Mouse (Mus musculus) kidney, postnatal 14 days (tissue): ENCODE results near the gene Saal1.
"Not testable (repeated sequence)": the region's sequence is repeated elsewhere in the genome, so short reads cannot be mapped to it uniquely, and the experiment has no call there.

ENCODE experiments used
- DNase-seq: peaks from one replicate; pipeline ENCODE4 v3.0.0; 2022; ENCODE audit warnings: mixed read lengths

The Saal1 gene

DNA sequence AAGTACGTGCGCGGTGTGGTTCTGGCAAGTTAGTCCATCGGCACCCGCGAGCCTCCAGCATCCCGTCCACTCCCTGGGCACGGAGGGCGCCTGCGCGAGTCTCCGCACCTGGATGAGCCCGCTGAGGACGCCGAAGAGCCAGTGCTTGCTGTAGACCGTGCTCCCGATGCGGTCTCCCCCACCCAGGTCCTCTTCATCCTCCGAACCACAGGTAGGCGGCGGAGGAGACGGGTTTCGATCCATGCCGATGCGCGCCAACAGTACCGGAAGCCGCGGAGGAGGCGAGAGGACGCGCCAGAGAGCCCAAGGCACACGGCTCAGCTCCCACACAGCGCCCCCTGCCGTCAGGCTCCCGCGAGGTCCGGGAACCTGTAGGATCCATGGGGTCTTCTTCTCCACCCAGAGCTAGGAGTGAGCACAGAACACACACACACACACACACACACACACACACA is at the start of gene Saal1:
TSS of gene Saal1 (minus strand) at position 291 of the 455 bp plus-strand sequence.
- DNase-seq, result peak; percentile 89

GRCm38 (mm10) chr7:46751490-46751889 is 41.0 kb upstream of the Saal1 start, which contains the start of gene Saa2:
TSS of gene Saa2 (plus strand) at chr7:46751790.
- DNase-seq, result no peak

GRCm38 (mm10) chr7:46748459-46748858 is 38.0 kb upstream of the Saal1 start:
- no peak for DNase-seq

GRCm38 (mm10) chr7:46746381-46746780 is 35.9 kb upstream of the Saal1 start:
- DNase-seq, result no peak

- no peak for DNase-seq
Measured at GRCm38 (mm10) chr7:46745816-46746215, 35.3 kb upstream of the Saal1 start.

DNA sequence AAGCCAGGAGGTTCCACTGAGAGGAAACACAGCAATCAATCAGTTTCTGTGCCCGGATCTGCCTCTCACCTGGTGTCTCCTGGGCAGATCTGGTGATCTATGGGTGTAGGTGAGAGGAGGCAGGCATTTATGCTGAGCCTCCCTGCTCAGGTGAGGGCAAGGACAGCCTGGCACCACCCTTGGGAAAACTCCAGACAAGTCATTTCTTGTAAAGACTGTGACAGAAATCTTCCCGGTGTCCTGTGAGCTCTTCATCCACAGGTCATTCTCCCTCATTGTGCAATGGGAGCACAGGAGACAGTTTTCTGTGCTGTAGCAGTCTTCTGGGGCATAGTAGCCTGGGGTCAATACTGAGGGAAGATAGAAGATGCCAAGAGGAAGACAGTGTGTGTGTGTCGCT is 32.4 kb upstream of the Saal1 start, which contains the start of gene Saa1:
TSS of gene Saa1 (minus strand) at position 101 of the 400 bp plus-strand sequence.
- not testable (repeated sequence) for DNase-seq

GRCm38 (mm10) chr7:46740041-46740440 is 29.6 kb upstream of the Saal1 start:
- DNase-seq, result not testable (repeated sequence)

- DNase-seq, result peak; percentile 31
Measured at GRCm38 (mm10) chr7:46738561-46739460, 28.3 kb upstream of the Saal1 start.

DNA sequence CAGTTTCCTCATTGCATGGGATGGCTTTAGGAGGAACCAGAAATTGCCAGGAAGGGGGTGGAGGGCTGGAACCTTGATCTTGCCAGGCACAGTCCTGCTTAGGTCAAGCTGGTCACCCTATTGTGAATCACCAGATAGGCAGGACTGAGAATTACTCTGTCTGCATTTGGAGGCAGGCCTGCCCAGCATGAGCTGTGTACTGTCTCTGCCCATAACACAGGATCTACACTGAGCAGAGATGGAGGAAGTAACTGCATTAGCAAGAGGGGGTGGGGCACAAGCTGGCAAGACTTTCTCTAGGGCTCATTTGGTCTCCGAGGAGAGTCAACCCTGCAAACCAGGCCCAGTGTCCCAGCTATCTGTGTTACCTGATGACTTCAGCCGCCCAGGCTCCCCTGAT is 24.5 kb upstream of the Saal1 start:
- no peak for DNase-seq

DNA sequence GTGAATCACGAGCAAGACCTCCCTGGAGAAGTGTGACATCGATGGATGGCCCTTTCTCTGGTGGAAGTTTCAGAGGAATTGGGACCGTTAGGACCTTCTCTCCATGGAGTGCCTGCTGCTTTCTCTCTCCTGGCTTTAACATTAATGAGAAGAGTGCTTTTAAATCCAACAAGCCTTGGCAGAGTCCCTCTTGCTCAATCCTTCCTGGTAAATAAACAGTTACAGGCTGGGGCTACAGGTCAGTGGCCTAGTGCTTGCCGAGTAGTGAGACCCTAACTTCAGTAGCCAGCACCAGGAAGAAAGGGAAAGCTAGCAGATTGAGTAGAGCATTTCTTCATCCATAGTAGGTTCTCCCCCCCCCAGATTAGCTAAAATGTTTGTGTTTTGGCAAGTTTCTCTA is 22.0 kb upstream of the Saal1 start, which contains the start of gene Saa4:
TSS of gene Saa4 (minus strand) at position 146 of the 400 bp plus-strand sequence.
- no peak for DNase-seq

- no peak for DNase-seq
Measured at GRCm38 (mm10) chr7:46727584-46727983, 17.1 kb upstream of the Saal1 start.

GRCm38 (mm10) chr7:46724396-46724795 is 13.9 kb upstream of the Saal1 start:
- no peak for DNase-seq

DNA sequence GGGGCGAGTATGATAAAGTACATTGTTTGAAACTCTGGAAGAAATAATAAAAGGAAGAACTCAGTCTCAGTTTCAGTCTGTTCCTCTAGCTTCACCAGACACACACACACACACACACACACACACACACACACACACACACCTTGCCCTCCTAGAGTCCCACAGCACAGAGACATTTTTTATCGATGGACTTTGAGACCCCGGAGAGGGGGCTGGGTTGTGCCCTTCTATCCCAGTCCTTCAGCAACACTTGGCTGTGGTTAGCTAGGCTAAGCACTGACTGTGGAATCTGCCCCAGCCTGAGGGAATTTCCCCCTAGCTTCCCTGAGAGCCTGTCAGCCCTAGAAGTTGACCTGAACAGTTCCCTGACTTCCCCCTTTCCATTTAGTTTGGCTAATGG is 13.4 kb upstream of the Saal1 start:
- peak; percentile 48 for DNase-seq

- DNase-seq, result no peak
Measured at GRCm38 (mm10) chr7:46723354-46723753, 12.9 kb upstream of the Saal1 start.

DNA sequence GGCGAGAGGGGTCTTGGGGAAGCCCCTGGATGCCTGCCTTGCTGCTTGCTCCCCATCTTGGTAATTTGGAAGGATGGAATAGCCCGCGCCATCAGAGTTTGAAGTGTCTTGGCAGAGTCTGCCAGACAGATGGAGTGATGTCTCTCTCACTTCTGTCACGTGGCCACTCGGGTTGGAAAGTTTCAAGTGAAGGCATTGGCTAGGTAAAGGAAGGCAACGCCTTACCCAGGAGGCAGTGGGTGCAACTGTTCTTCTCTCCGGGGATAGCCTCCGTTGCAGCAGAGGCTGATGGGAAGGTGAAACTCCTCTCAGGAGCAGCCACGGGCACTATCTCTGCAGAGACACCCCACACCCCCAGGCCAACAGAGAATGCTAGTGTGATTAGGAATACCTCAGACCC is 10.0 kb upstream of the Saal1 start:
- no peak for DNase-seq

GRCm38 (mm10) chr7:46719526-46719925 is 9.0 kb upstream of the Saal1 start:
- no peak for DNase-seq

DNA sequence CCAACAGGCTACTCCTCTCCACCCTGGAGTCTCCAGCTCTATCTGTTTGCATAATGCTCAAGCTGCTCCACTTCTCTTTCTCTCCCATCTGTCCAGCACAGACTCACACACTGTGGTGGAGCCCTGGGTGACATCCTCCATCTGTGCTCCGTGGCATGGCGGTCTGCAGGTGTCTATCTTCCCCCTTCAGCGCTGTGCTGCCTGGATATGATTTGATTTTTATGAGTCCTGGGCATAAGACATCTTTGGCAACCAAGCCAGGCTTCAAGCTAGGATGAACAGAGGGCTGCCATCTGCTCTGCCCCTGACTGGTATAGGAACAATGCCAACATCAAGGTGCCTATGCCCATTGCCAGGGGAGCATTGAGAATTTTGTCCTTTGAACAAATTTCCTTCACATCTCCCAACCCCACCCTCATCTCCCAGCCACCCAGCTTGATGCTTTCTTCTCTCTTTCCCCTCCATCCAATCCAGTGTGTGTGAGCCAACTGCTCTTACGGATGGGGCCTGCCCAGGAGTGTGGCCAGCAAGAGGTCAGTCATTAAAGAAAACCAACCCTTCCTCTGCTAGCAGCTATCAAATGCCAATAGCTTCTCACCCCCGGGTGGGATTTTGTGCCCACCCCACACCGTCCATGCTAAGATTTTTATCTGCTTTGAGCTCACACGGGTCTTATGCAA is 8.3 kb upstream of the Saal1 start:
- no peak for DNase-seq

- peak; percentile 29 for DNase-seq
Measured at GRCm38 (mm10) chr7:46716897-46717296, 6.4 kb upstream of the Saal1 start.

- DNase-seq, result no peak
Measured at GRCm38 (mm10) chr7:46715600-46715999, 5.1 kb upstream of the Saal1 start, which contains the start of gene Saa3. TSS of gene Saa3 (minus strand) at chr7:46715700.

DNA sequence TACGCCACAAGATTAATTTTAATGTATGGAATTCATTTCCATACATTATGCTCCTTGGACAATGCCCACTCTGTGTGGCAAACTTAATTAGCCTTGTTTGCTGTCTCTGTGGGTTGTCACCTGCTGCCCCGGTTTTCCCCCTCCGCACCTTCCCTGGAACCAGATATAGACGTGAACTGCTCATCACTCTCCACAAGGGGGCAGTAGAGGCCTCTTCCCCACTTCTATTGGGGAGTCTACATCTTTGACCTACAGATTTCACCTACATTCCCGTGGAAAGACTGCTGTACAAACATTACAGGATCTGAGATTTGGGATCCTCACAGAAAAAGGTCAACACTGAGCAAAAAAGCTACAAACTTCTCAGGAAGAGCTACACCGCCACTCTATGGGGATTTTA is 4.0 kb upstream of the Saal1 start:
- peak; percentile 60 for DNase-seq

GRCm38 (mm10) chr7:46712250-46712649 is 1.8 kb upstream of the Saal1 start:
- DNase-seq, result no peak

- DNase-seq, result no peak
Measured at GRCm38 (mm10) chr7:46700521-46701025, 9.9 kb downstream of the Saal1 start.

DNA sequence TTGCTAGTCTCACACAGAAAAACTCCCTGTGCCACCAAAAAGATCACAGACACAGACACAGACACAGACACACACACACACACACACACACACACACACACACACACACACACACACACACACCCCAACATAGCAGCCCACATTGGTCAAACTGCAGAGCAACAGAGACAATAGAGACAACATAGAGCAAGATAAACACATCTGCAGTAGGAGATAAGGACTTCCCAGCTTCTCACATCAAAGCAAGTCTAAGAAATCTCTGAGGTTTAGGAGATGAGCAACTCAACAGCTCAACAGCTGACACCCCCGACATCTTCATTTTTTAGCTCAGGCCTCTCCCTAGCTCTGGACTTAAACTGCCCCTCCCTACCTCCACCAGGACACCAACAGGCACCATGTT is 13.7 kb downstream of the Saal1 start:
- no peak for DNase-seq
